Mouse (Mus musculus): ENCODE data around the gene Fcgrt.

Gene Fcgrt

GRCm38 (mm10) chr7:45053931-45054510 is 49.6 kb downstream of the Fcgrt start:
- peak; percentile 98 to 99 for DNase-seq

GRCm38 (mm10) chr7:45053117-45053930 is 50.3 kb downstream of the Fcgrt start:
- DNase-seq = peak; percentile 69 to 78

GRCm38 (mm10) chr7:45052862-45053116 is 50.9 kb downstream of the Fcgrt start, which contains the start of gene Prr12:
Gene Prr12, minus strand, starts transcription at chr7:45052881.
- DNase-seq = no peak

GRCm38 (mm10) chr7:45052181-45052861 is 51.3 kb downstream of the Fcgrt start:
- peak; percentile 40 to 45 for DNase-seq

GRCm38 (mm10) chr7:45051601-45051974 is 52.1 kb downstream of the Fcgrt start:
- DNase-seq = no peak

GRCm38 (mm10) chr7:45050945-45051600 is 52.6 kb downstream of the Fcgrt start:
- peak; percentile 60 to 72 for DNase-seq

GRCm38 (mm10) chr7:45048923-45049657 is 54.6 kb downstream of the Fcgrt start:
- DNase-seq = no peak

GRCm38 (mm10) chr7:45048001-45048890 is 55.4 kb downstream of the Fcgrt start:
- no peak for DNase-seq

- no peak for DNase-seq
Observed at GRCm38 (mm10) chr7:45047491-45047890, 56.2 kb downstream of the Fcgrt start.

GRCm38 (mm10) chr7:45046853-45047350 is 56.7 kb downstream of the Fcgrt start:
- no peak for DNase-seq

- DNase-seq = no peak
Observed at GRCm38 (mm10) chr7:45045741-45046140, 57.9 kb downstream of the Fcgrt start.

GRCm38 (mm10) chr7:45043307-45043706 is 60.3 kb downstream of the Fcgrt start:
- DNase-seq = no peak
